Mouse (Mus musculus) hindbrain, embryonic 16.5 days (tissue): Measurements from ENCODE around the gene Rps8. TPM values are rescaled to one million over a fixed set of nuclear protein-coding genes. Genes with fewer than 3 reads are reported as not detected.
A peak's percentile ranks its signal among the peaks of the same experiment; 100 is the strongest.
"Not testable (repeated sequence)": the region's sequence is repeated elsewhere in the genome, so short reads cannot be mapped to it uniquely, and the experiment has no call there.

Source experiments
- ATAC-seq: fragments of 200-750 bp; cut with Nextera tagmentation; 2 replicates; pipeline ENCODE4 v1.8.0; 2017; ENCODE audit warnings: moderate TSS enrichment, moderate library complexity
- H3K27ac ChIP-seq: fragments of 300-500 bp; sonication (generic); 2 replicates; pipeline ENCODE4 v1.5.1; 2014; ENCODE audit warnings: low read depth, mild to moderate bottlenecking, control low read depth, low read length, moderate library complexity
- H3K27me3 ChIP-seq: fragments of 300-500 bp; sonication (generic); replicated peaks from 2 replicates; pipeline ENCODE4 v1.6.1; 2014; ENCODE audit warnings: low read length; ENCODE audit not compliant: control insufficient read depth, insufficient read depth
- H3K36me3 ChIP-seq: fragments of 300-500 bp; sonication (generic); 2 replicates; pipeline ENCODE4 v1.6.1; 2014; ENCODE audit warnings: mild to moderate bottlenecking, low read length, moderate library complexity, mixed read lengths; ENCODE audit not compliant: control insufficient read depth, insufficient read depth
- H3K4me1 ChIP-seq: fragments of 300-500 bp; sonication (generic); 2 replicates; pipeline ENCODE4 v1.6.1; 2014; ENCODE audit warnings: low read depth, low read length; ENCODE audit not compliant: control insufficient read depth, insufficient read depth
- H3K4me2 ChIP-seq: fragments of 300-500 bp; sonication (generic); 2 replicates; pipeline ENCODE4 v1.6.1; 2014; ENCODE audit warnings: mild to moderate bottlenecking, low read length, control low read depth, moderate library complexity
- H3K4me3 ChIP-seq: fragments of 300-500 bp; sonication (generic); 2 replicates; pipeline ENCODE4 v1.5.1; 2014; ENCODE audit warnings: mild to moderate bottlenecking, low read length, control low read depth, moderate library complexity
- H3K9ac ChIP-seq: fragments of 300-500 bp; sonication (generic); 2 replicates; pipeline ENCODE4 v1.6.1; 2014; ENCODE audit warnings: low read depth, mild to moderate bottlenecking, control low read depth, low read length, moderate library complexity
- H3K9me3 ChIP-seq: fragments of 300-500 bp; sonication (generic); 2 replicates; pipeline ENCODE4 v1.6.1; 2014; ENCODE audit warnings: mild to moderate bottlenecking, low read length, moderate library complexity; ENCODE audit not compliant: control insufficient read depth
- WGBS: fragments of 180-500 bp; shearing (Covaris S2); extraction: QIAGEN DNeasy Blood & Tissue Kit; methylation state at CpG from one replicate; pipeline ENCODE4 v1.1.7; 2014; 5-methylcytosine and 5-hydroxymethylcytosine counted together
- polyA plus RNA-seq: library from polyadenylated mRNA; unstranded; fragments of >200 nt; fragmentation: Nextera tagmentation; extraction: Ambion mirVana; gene quantifications from 2 replicates; pipeline ENCODE4 v1.2.1, GENCODE M21; 2015

Gene Rps8
- polyA plus RNA-seq, 1 experiment from 2014 or later = 320 TPM

DNA sequence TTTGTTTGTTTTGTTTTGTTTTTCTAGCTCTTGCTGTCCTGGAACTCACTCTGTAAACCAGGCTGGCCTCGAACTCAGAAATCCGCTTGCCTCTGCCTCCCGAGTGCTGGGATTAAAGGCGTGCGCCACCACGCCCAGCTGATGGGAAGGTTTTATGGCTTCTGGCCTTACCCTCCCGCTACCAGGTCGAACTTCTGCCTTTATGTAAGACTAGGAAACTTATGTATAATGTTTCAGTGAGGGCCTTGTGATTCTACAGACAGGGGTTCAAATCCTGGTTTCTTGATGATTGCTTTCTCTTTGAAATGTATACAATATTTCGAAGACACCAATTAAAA lies 26.7 kb upstream of the Rps8 start:
- H3K36me3 ChIP-seq, H3K9me3 ChIP-seq, H3K4me1 ChIP-seq, H3K27me3 ChIP-seq: not testable (repeated sequence)
- peak overlapping the region; percentile 50 for H3K4me3 ChIP-seq
- H3K4me2 ChIP-seq = peak overlapping the region; percentile 92
- H3K27ac ChIP-seq = peak overlapping the region; percentile 65
- ATAC-seq = peak; percentile 63
- 13% methylated on average over 9 of the region's 9 CpGs for WGBS
- peak overlapping the region; percentile 61 for H3K9ac ChIP-seq

- peak; percentile 99 for ATAC-seq
- Histone ChIP-seq H3K4me3 (peak within 1 kb of the TSS; percentile 50), H3K27ac (peak within 1 kb of the TSS; percentile 65), H3K27me3 (no peaks in the 10 kb centered on the region), H3K36me3 (no peaks in the 10 kb centered on the region), H3K9me3 (no peaks in the 10 kb centered on the region), H3K4me1 (peaks cover 6% of the 10 kb centered on the region), H3K9ac (peak within 1 kb of the TSS; percentile 61), H3K4me2 (peak within 1 kb of the TSS; percentile 92)
- WGBS = 2% methylated on average over 40 of the region's 42 CpGs
These were observed 26.1 kb upstream of the Rps8 start, which contains the start of gene Kif2c for GRCm38 (mm10) chr4:117181863-117182758. Kif2c (minus strand) TSS chr4:117182639.

DNA sequence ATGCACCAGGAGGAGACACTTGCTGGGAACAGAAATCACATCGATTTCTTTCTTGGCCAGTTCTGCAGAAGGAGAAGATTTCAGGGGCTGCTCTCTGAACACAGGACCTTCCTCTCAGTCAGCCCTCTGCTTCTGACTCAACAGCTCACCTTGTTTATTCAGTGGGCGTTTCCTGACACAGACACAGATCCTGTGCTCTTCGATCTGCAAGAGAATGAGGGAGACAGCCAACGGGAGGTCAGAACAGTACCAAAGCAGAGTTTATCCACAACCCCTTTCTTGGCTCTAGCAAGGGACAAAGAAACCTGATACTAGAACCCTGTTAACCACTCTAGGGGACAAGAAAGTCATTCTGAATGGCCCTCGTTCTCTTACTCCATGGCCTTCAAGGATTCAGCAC lies 13.9 kb upstream of the Rps8 start:
- Histone ChIP-seq H3K27ac (no peak overlapping the region), H3K9ac (no peak overlapping the region), H3K4me3 (no peak overlapping the region), H3K27me3 (no peaks in the 10 kb centered on the region), H3K4me1 (no peaks in the 10 kb centered on the region), H3K4me2 (no peak overlapping the region), H3K36me3 (no peaks in the 10 kb centered on the region), H3K9me3 (no peaks in the 10 kb centered on the region)
- no peak for ATAC-seq
- 89% methylated on average over 5 of the region's 5 CpGs for WGBS

GRCm38 (mm10) chr4:117161183-117161582 lies 5.1 kb upstream of the Rps8 start:
- Histone ChIP-seq H3K4me2 (no peak overlapping the region), H3K9ac (no peak overlapping the region), H3K27me3 (no peaks in the 10 kb centered on the region), H3K4me3 (no peak overlapping the region), H3K9me3 (no peaks in the 10 kb centered on the region), H3K27ac (no peak overlapping the region), H3K4me1 (no peaks in the 10 kb centered on the region), H3K36me3 (no peaks in the 10 kb centered on the region)
- WGBS = 74% methylated on average over 4 of the region's 4 CpGs
- peak; percentile 65 for ATAC-seq

GRCm38 (mm10) chr4:117159666-117160065 lies 3.6 kb upstream of the Rps8 start:
- Histone ChIP-seq H3K4me1 (peaks cover 4% of the 10 kb centered on the region; the same call in 1 of the 2 replicates), H3K9me3 (no peaks in the 10 kb centered on the region), H3K4me3 (no peak overlapping the region), H3K36me3 (no peaks in the 10 kb centered on the region), H3K27me3 (no peaks in the 10 kb centered on the region), H3K9ac (no peak overlapping the region), H3K27ac (no peak overlapping the region), H3K4me2 (no peak overlapping the region)
- 82% methylated on average over 10 of the region's 10 CpGs for WGBS
- no peak for ATAC-seq

- Histone ChIP-seq H3K27me3 (no peaks in the 10 kb centered on the region), H3K4me3 (peak overlapping the region; percentile 90), H3K27ac (peak overlapping the region; percentile 93), H3K9me3 (no peaks in the 10 kb centered on the region), H3K9ac (no peak overlapping the region), H3K36me3 (peaks cover 22% of the 10 kb centered on the region), H3K4me2 (peak overlapping the region; percentile 80), H3K4me1 (peaks cover 10% of the 10 kb centered on the region; the same call in 1 of the 2 replicates)
- WGBS = 27% methylated on average over 6 of the region's 6 CpGs
- ATAC-seq = no peak
These were observed 329 bp upstream of the Rps8 start for GRCm38 (mm10) chr4:117156372-117156771.

DNA sequence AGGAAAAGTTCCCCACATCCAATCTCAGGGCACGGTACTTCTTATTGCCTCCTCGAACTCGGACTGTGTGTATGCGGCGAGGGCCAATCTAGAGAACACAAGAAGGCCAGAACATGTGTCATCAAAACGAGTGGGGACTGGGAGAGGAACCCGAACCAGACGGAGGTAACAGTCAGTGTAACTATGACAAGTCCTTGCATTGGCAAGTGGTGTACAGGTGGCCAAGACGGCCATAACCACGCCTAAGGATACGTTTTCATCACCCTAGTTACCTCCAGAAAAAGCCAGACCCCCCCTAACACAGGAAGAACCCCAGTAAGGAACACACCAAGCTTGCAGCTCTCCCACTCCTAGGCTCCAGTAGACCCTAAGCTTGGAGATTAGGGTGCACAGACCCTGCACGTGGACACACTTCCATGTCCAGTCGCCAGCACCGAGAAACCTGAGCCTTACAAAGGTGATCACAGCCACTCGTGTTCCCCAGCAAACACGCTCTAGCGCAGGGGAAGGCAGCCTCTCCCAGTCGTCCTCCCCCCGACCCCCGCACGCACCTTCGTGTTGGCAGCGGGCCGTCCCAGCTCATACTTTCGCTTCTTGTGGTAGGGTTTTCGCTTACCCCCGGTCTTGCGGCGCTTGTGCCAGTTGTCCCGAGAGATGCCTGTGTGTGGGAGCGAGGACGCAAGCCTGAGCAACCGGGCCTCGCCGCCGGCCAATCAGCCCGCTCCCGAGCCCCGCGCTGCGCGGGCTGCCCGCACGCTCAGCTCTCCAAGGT lies 837 bp downstream of the Rps8 start:
- 2% methylated on average over 39 of the region's 44 CpGs for WGBS

GRCm38 (mm10) chr4:117152714-117153113 lies 3.3 kb downstream of the Rps8 start:
- Histone ChIP-seq H3K4me2 (no peak overlapping the region), H3K36me3 (peaks cover 37% of the 10 kb centered on the region), H3K27me3 (no peaks in the 10 kb centered on the region), H3K9me3 (no peaks in the 10 kb centered on the region), H3K4me3 (no peak overlapping the region), H3K4me1 (peaks cover 10% of the 10 kb centered on the region; the same call in 1 of the 2 replicates), H3K27ac (no peak overlapping the region), H3K9ac (no peak overlapping the region)
- WGBS = 88% methylated on average over 5 of the region's 5 CpGs
- ATAC-seq = no peak

More for the DNA sequence above, 837 bp downstream of the Rps8 start:
- Histone ChIP-seq H3K36me3 (peaks cover 33% of the 10 kb centered on the region), H3K9ac (peak overlapping the region; percentile 94), H3K27ac (peak overlapping the region; percentile 93), H3K4me1 (peaks cover 10% of the 10 kb centered on the region; the same call in 1 of the 2 replicates), H3K4me2 (peak overlapping the region; percentile 80), H3K4me3 (peak overlapping the region; percentile 90), H3K27me3 (no peaks in the 10 kb centered on the region), H3K9me3 (no peaks in the 10 kb centered on the region)
- ATAC-seq = peak; percentile 7; the same call in 1 of the 2 replicates

GRCm38 (mm10) chr4:117151416-117151815 lies 4.6 kb downstream of the Rps8 start:
- H3K27me3 ChIP-seq = no peaks in the 10 kb centered on the region
- WGBS = 90% methylated on average over 1 of the region's 1 CpGs
- no peak for ATAC-seq

More at GRCm38 (mm10) chr4:117151416-117151815, 4.6 kb downstream of the Rps8 start:
- Histone ChIP-seq H3K9ac (no peak overlapping the region), H3K27ac (no peak overlapping the region), H3K4me1 (peaks cover 10% of the 10 kb centered on the region; the same call in 1 of the 2 replicates), H3K36me3 (peaks cover 37% of the 10 kb centered on the region), H3K9me3 (no peaks in the 10 kb centered on the region), H3K4me3 (no peak overlapping the region), H3K4me2 (no peak overlapping the region)
